Mouse (Mus musculus) heart, adult 11 months (tissue): Measurements from ENCODE around the gene Arhgap10.
A peak's percentile ranks its signal among the peaks of the same experiment; 100 is the strongest.

Source experiments
- DNase-seq: peaks from one replicate; pipeline ENCODE4 v3.0.0; 2022

Gene Arhgap10

GRCm38 (mm10) chr8:77401140-77401539, 116.6 kb downstream of the Arhgap10 start:
- DNase-seq: peak; percentile 37

- DNase-seq: peak; percentile 75
These were observed 133.7 kb downstream of the Arhgap10 start for GRCm38 (mm10) chr8:77384080-77384479.

- peak; percentile 56 for DNase-seq
These were observed 134.1 kb downstream of the Arhgap10 start for GRCm38 (mm10) chr8:77383671-77384070.

GRCm38 (mm10) chr8:77380844-77381243, 136.9 kb downstream of the Arhgap10 start:
- DNase-seq: peak; percentile 64

- peak; percentile 82 for DNase-seq
These were observed 138.5 kb downstream of the Arhgap10 start for GRCm38 (mm10) chr8:77379300-77379699.

GRCm38 (mm10) chr8:77376451-77376853, 141.3 kb downstream of the Arhgap10 start:
- DNase-seq: peak; percentile 91

GRCm38 (mm10) chr8:77375999-77376398, 141.8 kb downstream of the Arhgap10 start:
- no peak for DNase-seq

GRCm38 (mm10) chr8:77371006-77371405, 146.7 kb downstream of the Arhgap10 start:
- DNase-seq: no peak

- peak; percentile 48 for DNase-seq
These were observed 147.4 kb downstream of the Arhgap10 start for GRCm38 (mm10) chr8:77370308-77370707.

GRCm38 (mm10) chr8:77369671-77370070, 148.1 kb downstream of the Arhgap10 start:
- peak; percentile 36 for DNase-seq

GRCm38 (mm10) chr8:77367091-77367490, 150.7 kb downstream of the Arhgap10 start:
- DNase-seq: peak; percentile 85

- peak; percentile 61 for DNase-seq
These were observed 151.3 kb downstream of the Arhgap10 start for GRCm38 (mm10) chr8:77366446-77366845.

GRCm38 (mm10) chr8:77365990-77366389, 151.8 kb downstream of the Arhgap10 start:
- DNase-seq: peak; percentile 58

GRCm38 (mm10) chr8:77364472-77364871, 153.3 kb downstream of the Arhgap10 start:
- peak; percentile 95 for DNase-seq

GRCm38 (mm10) chr8:77360853-77361252, 156.9 kb downstream of the Arhgap10 start:
- DNase-seq: no peak

- no peak for DNase-seq
These were observed 157.3 kb downstream of the Arhgap10 start for GRCm38 (mm10) chr8:77360423-77360822.

- DNase-seq: no peak
These were observed 160.6 kb downstream of the Arhgap10 start for GRCm38 (mm10) chr8:77357126-77357525.

GRCm38 (mm10) chr8:77355344-77355743, 162.4 kb downstream of the Arhgap10 start:
- no peak for DNase-seq

- DNase-seq: no peak
These were observed 163.6 kb downstream of the Arhgap10 start for GRCm38 (mm10) chr8:77354189-77354588.

GRCm38 (mm10) chr8:77351177-77351860, 166.4 kb downstream of the Arhgap10 start:
- no peak for DNase-seq

- DNase-seq: no peak
These were observed 167.5 kb downstream of the Arhgap10 start for GRCm38 (mm10) chr8:77350121-77350777.

GRCm38 (mm10) chr8:77343916-77344315, 173.8 kb downstream of the Arhgap10 start:
- no peak for DNase-seq

GRCm38 (mm10) chr8:77343335-77343734, 174.4 kb downstream of the Arhgap10 start:
- no peak for DNase-seq

GRCm38 (mm10) chr8:77342144-77342543, 175.6 kb downstream of the Arhgap10 start:
- peak; percentile 92 for DNase-seq
